Mouse (Mus musculus) neutrophil, adult 83 days (primary cell): ENCODE results near the gene Vmn2r112. TPM values are rescaled to one million over a fixed set of nuclear protein-coding genes. Genes with fewer than 3 reads are reported as not detected.

Source experiments
- total RNA-seq, 2 experiments: library from RNA; stranded (reverse); gene quantifications; one replicate each; pipeline ENCODE4 v1.2.4; 2023

Gene Vmn2r112
- not detected for total RNA-seq

DNA sequence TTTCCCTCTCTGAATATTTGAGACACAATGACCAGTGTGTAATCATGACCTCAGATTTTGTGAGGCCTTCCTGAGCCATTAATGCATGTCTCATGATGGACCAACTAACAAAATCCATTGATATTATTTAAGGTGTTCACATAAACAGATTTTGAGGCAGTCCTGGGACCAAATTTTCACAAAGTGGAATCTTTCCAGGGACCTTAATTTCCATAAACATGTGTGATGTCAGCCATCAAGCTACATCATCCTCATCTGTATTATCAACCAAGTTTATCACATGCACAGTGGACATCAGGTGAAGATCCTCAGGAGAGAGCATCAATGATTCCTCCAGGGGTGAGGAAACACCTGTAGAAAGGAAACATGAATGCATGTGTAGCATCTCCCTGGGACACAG, at the start of gene Vmn2r112:
Gene Vmn2r112 (plus strand): TSS at position 301 of the 400 bp plus-strand sequence.

DNA sequence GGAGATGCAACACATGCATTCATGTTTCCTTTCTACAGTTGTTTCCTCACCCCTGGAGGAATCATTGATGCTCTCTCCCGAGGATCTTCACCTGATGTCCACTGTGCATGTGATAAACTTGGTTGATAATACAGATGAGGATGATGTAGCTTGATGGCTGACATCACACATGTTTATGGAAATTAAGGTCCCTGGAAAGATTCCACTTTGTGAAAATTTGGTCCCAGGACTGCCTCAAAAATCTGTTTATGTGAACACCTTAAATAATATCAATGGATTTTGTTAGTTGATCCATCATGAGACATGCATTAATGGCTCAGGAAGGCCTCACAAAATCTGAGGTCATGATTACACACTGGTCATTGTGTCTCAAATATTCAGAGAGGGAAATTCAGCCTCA, 27.4 kb upstream of the Vmn2r112 start, which contains the start of gene Vmn2r111:
Gene Vmn2r111 (minus strand): TSS at position 101 of the 400 bp plus-strand sequence.

Other genes starting within 250 kb of the Vmn2r112 start
- 1 to 10 TPM; 6.6 to 7.6 TPM for gene Zfp944, start 239.6 kb upstream of the Vmn2r112 start, total RNA-seq
- 1 to 10 TPM; 6.6 to 6.9 TPM for gene Zfp758, start 239.5 kb upstream of the Vmn2r112 start, total RNA-seq
- gene Zfp946, start 176.7 kb upstream of the Vmn2r112 start, total RNA-seq = 1 to 10 TPM; 2.9 to 3.1 TPM
- not detected for gene Vmn2r111, start 27.5 kb upstream of the Vmn2r112 start, total RNA-seq